Mouse (Mus musculus): ENCODE measurements around the gene 4930447C04Rik. TPM values are rescaled to one million over a fixed set of nuclear protein-coding genes. Genes with fewer than 3 reads are reported as not detected.

Gene 4930447C04Rik
- polyA plus RNA-seq, 1 experiment, result 91.6 TPM

DNA sequence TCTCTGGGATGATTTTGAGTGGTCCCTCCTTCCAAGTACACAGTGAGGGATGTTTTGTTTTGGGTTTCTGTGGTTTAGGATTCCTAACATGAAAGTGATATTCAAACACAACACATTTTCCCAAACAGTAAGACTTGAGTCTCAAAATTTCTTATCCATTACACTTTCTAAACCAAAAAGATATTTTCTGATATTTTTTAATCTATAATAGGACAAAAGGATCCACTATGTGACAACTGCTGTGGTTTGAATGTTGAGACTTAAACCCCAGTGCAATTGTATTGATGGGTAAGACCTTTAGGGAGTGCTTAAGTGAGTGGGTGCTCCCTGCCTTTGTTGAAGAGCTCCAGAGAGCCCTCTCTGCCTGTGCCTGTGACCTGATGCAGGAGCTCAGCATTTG, 6.2 kb upstream of the 4930447C04Rik start:
- no peak overlapping the region for H3K27ac ChIP-seq (ENCODE audit: insufficient read depth, low read length)
- H3K27me3 ChIP-seq (ENCODE audit: control insufficient read depth, insufficient read depth, low read length, poor library complexity, severe bottlenecking), result peaks cover 20% of the 10 kb centered on the region
- no peaks in the 10 kb centered on the region for H3K36me3 ChIP-seq (ENCODE audit: control insufficient read depth, insufficient read depth, low read length, poor library complexity, severe bottlenecking)
- TF ChIP-seq EP300 (IDR thresholded peaks at IDR 0.05; ENCODE audit: insufficient read depth, low read depth, low read length), result no peak
- TF ChIP-seq CTCF (IDR thresholded peaks at IDR 0.05; ENCODE audit: low read depth, low read length), result no peak
- TF ChIP-seq POLR2A (IDR thresholded peaks at IDR 0.05; ENCODE audit: insufficient read depth, low read length), result no peak
- no peak overlapping the region for H3K4me3 ChIP-seq (ENCODE audit: low read depth, low read length)
- no peaks in the 10 kb centered on the region for H3K9me3 ChIP-seq (replicated peaks; ENCODE audit: control insufficient read depth, insufficient read depth, low read length, poor library complexity, severe bottlenecking)
- no peak overlapping the region for H3K9ac ChIP-seq (ENCODE audit: low read depth, poor library complexity, severe bottlenecking)
- no peaks in the 10 kb centered on the region for H3K4me1 ChIP-seq (ENCODE audit: control insufficient read depth, insufficient read depth, low read length)

- Histone ChIP-seq H3K27ac (ENCODE audit: insufficient read depth, low read length) (no peak overlapping the region), H3K9me3 (replicated peaks; ENCODE audit: control insufficient read depth, insufficient read depth, low read length, poor library complexity, severe bottlenecking) (no peaks in the 10 kb centered on the region), H3K4me3 (ENCODE audit: low read depth, low read length) (peak overlapping the region; percentile 68), H3K9ac (ENCODE audit: low read depth, poor library complexity, severe bottlenecking) (peak overlapping the region; percentile 50), H3K4me1 (ENCODE audit: control insufficient read depth, insufficient read depth, low read length) (no peaks in the 10 kb centered on the region), H3K36me3 (ENCODE audit: control insufficient read depth, insufficient read depth, low read length, poor library complexity, severe bottlenecking) (no peaks in the 10 kb centered on the region), H3K27me3 (ENCODE audit: control insufficient read depth, insufficient read depth, low read length, poor library complexity, severe bottlenecking) (peaks cover 27% of the 10 kb centered on the region)
- no peak for TF ChIP-seq POLR2A (IDR thresholded peaks at IDR 0.05; ENCODE audit: insufficient read depth, low read length)
- no peak for TF ChIP-seq CTCF (IDR thresholded peaks at IDR 0.05; ENCODE audit: low read depth, low read length)
- no peak for TF ChIP-seq EP300 (IDR thresholded peaks at IDR 0.05; ENCODE audit: insufficient read depth, low read depth, low read length)
Observed at GRCm38 (mm10) chr12:72946064-72946395, 5.5 kb upstream of the 4930447C04Rik start.

GRCm38 (mm10) chr12:72945301-72946063, 4.9 kb upstream of the 4930447C04Rik start:
- Histone ChIP-seq H3K36me3 (ENCODE audit: control insufficient read depth, insufficient read depth, low read length, poor library complexity, severe bottlenecking) (no peaks in the 10 kb centered on the region), H3K4me1 (ENCODE audit: control insufficient read depth, insufficient read depth, low read length) (no peaks in the 10 kb centered on the region), H3K27me3 (ENCODE audit: control insufficient read depth, insufficient read depth, low read length, poor library complexity, severe bottlenecking) (peaks cover 33% of the 10 kb centered on the region), H3K27ac (ENCODE audit: insufficient read depth, low read length) (no peak overlapping the region), H3K9ac (ENCODE audit: low read depth, poor library complexity, severe bottlenecking) (peak overlapping the region; percentile 50), H3K9me3 (replicated peaks; ENCODE audit: control insufficient read depth, insufficient read depth, low read length, poor library complexity, severe bottlenecking) (no peaks in the 10 kb centered on the region), H3K4me3 (ENCODE audit: low read depth, low read length) (peak overlapping the region; percentile 68)
- TF ChIP-seq CTCF (IDR thresholded peaks at IDR 0.05; ENCODE audit: low read depth, low read length), result no peak
- no peak for TF ChIP-seq POLR2A (IDR thresholded peaks at IDR 0.05; ENCODE audit: insufficient read depth, low read length)
- no peak for TF ChIP-seq EP300 (IDR thresholded peaks at IDR 0.05; ENCODE audit: insufficient read depth, low read depth, low read length)

DNA sequence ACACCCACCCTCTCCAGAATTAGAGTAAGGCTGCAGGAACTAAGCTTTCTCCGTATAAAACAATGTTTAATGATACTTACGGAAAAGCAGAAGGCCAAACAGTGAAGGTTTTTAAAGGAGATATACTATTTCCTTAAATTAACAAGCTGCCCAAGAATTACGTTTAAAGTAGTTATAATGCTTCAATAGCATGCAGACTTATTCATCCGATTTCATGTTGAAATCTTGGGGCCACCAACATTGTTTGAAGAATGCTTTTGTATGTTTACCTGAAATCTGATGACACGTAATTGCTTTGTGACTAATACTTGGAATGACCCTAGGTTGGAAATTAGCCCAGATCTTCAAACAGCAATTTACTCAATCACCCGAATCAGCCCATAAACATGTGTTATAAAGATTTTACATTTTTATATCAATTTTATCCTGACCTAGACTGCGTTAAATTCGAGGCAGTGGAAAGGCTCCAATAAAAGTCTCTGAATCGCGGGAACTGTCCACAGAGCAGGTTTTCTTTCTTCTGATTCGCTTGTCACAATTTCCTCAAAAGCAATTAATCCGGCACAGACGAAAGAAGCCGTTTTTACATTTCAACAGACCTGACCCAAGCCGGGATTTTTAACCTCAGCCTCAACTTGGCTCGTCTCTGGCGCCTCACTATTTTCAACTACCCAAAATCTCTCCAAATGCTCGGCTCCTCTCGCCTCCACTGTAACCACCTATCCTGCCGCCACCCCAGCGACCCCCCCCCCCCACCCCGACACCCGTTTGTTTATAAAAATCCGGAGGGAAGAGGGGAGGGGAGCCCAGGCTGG, 4.0 kb upstream of the 4930447C04Rik start:
- H3K27ac ChIP-seq (ENCODE audit: insufficient read depth, low read length), result no peak overlapping the region
- no peaks in the 10 kb centered on the region for H3K4me1 ChIP-seq (ENCODE audit: control insufficient read depth, insufficient read depth, low read length)
- H3K27me3 ChIP-seq (ENCODE audit: control insufficient read depth, insufficient read depth, low read length, poor library complexity, severe bottlenecking), result peaks cover 35% of the 10 kb centered on the region
- H3K9me3 ChIP-seq (replicated peaks; ENCODE audit: control insufficient read depth, insufficient read depth, low read length, poor library complexity, severe bottlenecking), result no peaks in the 10 kb centered on the region
- TF ChIP-seq CTCF (IDR thresholded peaks at IDR 0.05; ENCODE audit: low read depth, low read length) (no peak), POLR2A (IDR thresholded peaks at IDR 0.05; ENCODE audit: insufficient read depth, low read length) (no peak), EP300 (IDR thresholded peaks at IDR 0.05; ENCODE audit: insufficient read depth, low read depth, low read length) (no peak)
- H3K9ac ChIP-seq (ENCODE audit: low read depth, poor library complexity, severe bottlenecking), result peak overlapping the region; percentile 50
- peak overlapping the region; percentile 68 for H3K4me3 ChIP-seq (ENCODE audit: low read depth, low read length)
- H3K36me3 ChIP-seq (ENCODE audit: control insufficient read depth, insufficient read depth, low read length, poor library complexity, severe bottlenecking), result no peaks in the 10 kb centered on the region

GRCm38 (mm10) chr12:72943574-72944110, 3.1 kb upstream of the 4930447C04Rik start:
- H3K9me3 ChIP-seq (replicated peaks; ENCODE audit: control insufficient read depth, insufficient read depth, low read length, poor library complexity, severe bottlenecking), result no peaks in the 10 kb centered on the region
- H3K4me3 ChIP-seq (ENCODE audit: low read depth, low read length), result no peak overlapping the region
- H3K9ac ChIP-seq (ENCODE audit: low read depth, poor library complexity, severe bottlenecking), result no peak overlapping the region
- TF ChIP-seq EP300 (IDR thresholded peaks at IDR 0.05; ENCODE audit: insufficient read depth, low read depth, low read length) (no peak), CTCF (IDR thresholded peaks at IDR 0.05; ENCODE audit: low read depth, low read length) (no peak)
- H3K27me3 ChIP-seq (ENCODE audit: control insufficient read depth, insufficient read depth, low read length, poor library complexity, severe bottlenecking), result peaks cover 35% of the 10 kb centered on the region
- H3K4me1 ChIP-seq (ENCODE audit: control insufficient read depth, insufficient read depth, low read length), result no peaks in the 10 kb centered on the region
- no peak overlapping the region for H3K27ac ChIP-seq (ENCODE audit: insufficient read depth, low read length)
- H3K36me3 ChIP-seq (ENCODE audit: control insufficient read depth, insufficient read depth, low read length, poor library complexity, severe bottlenecking), result no peaks in the 10 kb centered on the region

DNA sequence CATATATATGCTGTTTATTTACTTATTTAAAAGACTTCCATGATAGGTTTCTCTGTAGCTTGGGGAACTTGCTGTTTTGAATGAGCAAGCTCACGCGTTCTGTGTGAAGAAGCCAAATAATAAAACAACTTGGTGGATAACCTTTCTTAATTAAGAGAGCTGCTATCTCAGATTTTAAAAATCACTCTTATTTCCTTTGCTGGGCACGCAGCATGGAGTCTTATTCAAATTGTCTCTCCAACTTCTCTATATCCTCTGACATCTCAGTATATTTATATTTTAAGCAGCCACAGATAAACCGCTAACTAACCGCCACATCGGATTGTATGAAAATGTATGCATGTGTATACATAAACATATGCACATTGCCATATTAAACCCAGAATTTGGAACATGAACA, 1.6 kb upstream of the 4930447C04Rik start:
- Histone ChIP-seq H3K9me3 (replicated peaks; ENCODE audit: control insufficient read depth, insufficient read depth, low read length, poor library complexity, severe bottlenecking) (no peaks in the 10 kb centered on the region), H3K27me3 (ENCODE audit: control insufficient read depth, insufficient read depth, low read length, poor library complexity, severe bottlenecking) (peaks cover 41% of the 10 kb centered on the region), H3K27ac (ENCODE audit: insufficient read depth, low read length) (no peak overlapping the region), H3K4me3 (ENCODE audit: low read depth, low read length) (no peak overlapping the region), H3K36me3 (ENCODE audit: control insufficient read depth, insufficient read depth, low read length, poor library complexity, severe bottlenecking) (no peaks in the 10 kb centered on the region), H3K4me1 (ENCODE audit: control insufficient read depth, insufficient read depth, low read length) (no peaks in the 10 kb centered on the region), H3K9ac (ENCODE audit: low read depth, poor library complexity, severe bottlenecking) (no peak overlapping the region)
- TF ChIP-seq POLR2A (IDR thresholded peaks at IDR 0.05; ENCODE audit: insufficient read depth, low read length) (no peak), CTCF (IDR thresholded peaks at IDR 0.05; ENCODE audit: low read depth, low read length) (no peak), EP300 (IDR thresholded peaks at IDR 0.05; ENCODE audit: insufficient read depth, low read depth, low read length) (no peak)
